Mouse (Mus musculus): ENCODE results near the gene Gm21970.
A peak's percentile ranks its signal among the peaks of the same experiment; 100 is the strongest.

Gm21970 gene

GRCm38 (mm10) chr16:91391421-91391820 is at the start of gene Gm21970:
Gm21970 (plus strand) TSS chr16:91391721.
- DNase-seq (ENCODE audit: low spot score in 2 of 2): no peak

- no peak for DNase-seq (ENCODE audit: low spot score in 2 of 2)
These were observed 45.0 kb upstream of the Gm21970 start for GRCm38 (mm10) chr16:91346491-91346890.

GRCm38 (mm10) chr16:91347491-91348263 is 43.8 kb upstream of the Gm21970 start:
- no peak for DNase-seq (ENCODE audit: low spot score in 2 of 2)

GRCm38 (mm10) chr16:91348264-91348565 is 43.3 kb upstream of the Gm21970 start:
- no peak for DNase-seq (ENCODE audit: low spot score in 2 of 2)

- DNase-seq (ENCODE audit: low spot score in 2 of 2): no peak
These were observed 42.8 kb upstream of the Gm21970 start for GRCm38 (mm10) chr16:91348588-91349330.

GRCm38 (mm10) chr16:91352084-91352562 is 39.4 kb upstream of the Gm21970 start:
- peak; percentile 75 to 83 for DNase-seq (ENCODE audit: low spot score in 2 of 2)

GRCm38 (mm10) chr16:91352749-91353148 is 38.8 kb upstream of the Gm21970 start:
- DNase-seq (ENCODE audit: low spot score in 2 of 2): no peak

GRCm38 (mm10) chr16:91353177-91353576 is 38.3 kb upstream of the Gm21970 start:
- no peak for DNase-seq (ENCODE audit: low spot score in 2 of 2)

- no peak for DNase-seq (ENCODE audit: low spot score in 2 of 2)
These were observed 37.9 kb upstream of the Gm21970 start for GRCm38 (mm10) chr16:91353638-91354037.

- DNase-seq (ENCODE audit: low spot score in 2 of 2): no peak
These were observed 36.9 kb upstream of the Gm21970 start for GRCm38 (mm10) chr16:91354599-91354998.

- no peak for DNase-seq (ENCODE audit: low spot score in 2 of 2)
These were observed 36.4 kb upstream of the Gm21970 start for GRCm38 (mm10) chr16:91355160-91355559.

GRCm38 (mm10) chr16:91356760-91357525 is 34.6 kb upstream of the Gm21970 start:
- no peak for DNase-seq (ENCODE audit: low spot score in 2 of 2)

GRCm38 (mm10) chr16:91357526-91357900 is 34.0 kb upstream of the Gm21970 start:
- DNase-seq (ENCODE audit: low spot score in 2 of 2): no peak

- peak in 1 of 2 experiments; percentile 74 for DNase-seq (ENCODE audit: low spot score in 2 of 2)
These were observed 33.0 kb upstream of the Gm21970 start for GRCm38 (mm10) chr16:91358555-91358954.

GRCm38 (mm10) chr16:91359531-91359930 is 32.0 kb upstream of the Gm21970 start:
- DNase-seq (ENCODE audit: low spot score in 2 of 2): no peak

GRCm38 (mm10) chr16:91360162-91360561 is 31.4 kb upstream of the Gm21970 start:
- no peak for DNase-seq (ENCODE audit: low spot score in 2 of 2)

GRCm38 (mm10) chr16:91362006-91362405 is 29.5 kb upstream of the Gm21970 start:
- no peak for DNase-seq (ENCODE audit: low spot score in 2 of 2)

- DNase-seq (ENCODE audit: low spot score in 2 of 2): no peak
These were observed 28.8 kb upstream of the Gm21970 start for GRCm38 (mm10) chr16:91362616-91363272.

GRCm38 (mm10) chr16:91363483-91363882 is 28.0 kb upstream of the Gm21970 start:
- no peak for DNase-seq (ENCODE audit: low spot score in 2 of 2)

- DNase-seq (ENCODE audit: low spot score in 2 of 2): no peak
These were observed 25.0 kb upstream of the Gm21970 start for GRCm38 (mm10) chr16:91366567-91366966.

- no peak for DNase-seq (ENCODE audit: low spot score in 2 of 2)
These were observed 24.5 kb upstream of the Gm21970 start for GRCm38 (mm10) chr16:91367066-91367465.

Measured in cerebellum, postnatal 4 days (tissue).